Mouse (Mus musculus): ENCODE measurements around the gene Nrgn. TPM values are rescaled to one million over a fixed set of nuclear protein-coding genes. Genes with fewer than 3 reads are reported as not detected.

Nrgn gene
- polyA plus RNA-seq, 1 experiment: 7.8 TPM

GRCm38 (mm10) chr9:37537658-37538250 lies 14.9 kb downstream of the Nrgn start:
- WGBS: 82% methylated on average over 5 of the region's 5 CpGs
- no peaks in the 10 kb centered on the region for H3K27me3 ChIP-seq (ENCODE audit: control insufficient read depth, insufficient read depth, low read length)
- TF ChIP-seq POLR2A (IDR thresholded peaks at IDR 0.05; ENCODE audit: low read depth, low read length) (no peak), CTCF (IDR thresholded peaks at IDR 0.05; ENCODE audit: extremely low read depth, insufficient read length, insufficient replicate concordance, low read depth, low read length) (no peak)

GRCm38 (mm10) chr9:37536851-37537250 lies 15.9 kb downstream of the Nrgn start:
- Histone ChIP-seq H3K4me1 (ENCODE audit: control insufficient read depth, insufficient read depth, insufficient read length, low read length) (no peaks in the 10 kb centered on the region), H3K36me3 (ENCODE audit: control insufficient read depth, insufficient read depth, low read length) (no peaks in the 10 kb centered on the region), H3K27me3 (ENCODE audit: control insufficient read depth, insufficient read depth, low read length) (no peaks in the 10 kb centered on the region), H3K4me3 (ENCODE audit: low read depth, low read length) (no peak overlapping the region), H3K27ac (ENCODE audit: insufficient read depth, low read depth, low read length) (no peak overlapping the region)
- 85% methylated on average over 4 of the region's 4 CpGs for WGBS
- no peak for TF ChIP-seq POLR2A (IDR thresholded peaks at IDR 0.05; ENCODE audit: low read depth, low read length)
- TF ChIP-seq CTCF (IDR thresholded peaks at IDR 0.05; ENCODE audit: extremely low read depth, insufficient read length, insufficient replicate concordance, low read depth, low read length): no peak

More at GRCm38 (mm10) chr9:37537658-37538250, 14.9 kb downstream of the Nrgn start:
- Histone ChIP-seq H3K27ac (ENCODE audit: insufficient read depth, low read depth, low read length) (no peak overlapping the region), H3K36me3 (ENCODE audit: control insufficient read depth, insufficient read depth, low read length) (no peaks in the 10 kb centered on the region), H3K4me3 (ENCODE audit: low read depth, low read length) (no peak overlapping the region), H3K4me1 (ENCODE audit: control insufficient read depth, insufficient read depth, insufficient read length, low read length) (no peaks in the 10 kb centered on the region)

- H3K36me3 ChIP-seq (ENCODE audit: control insufficient read depth, insufficient read depth, low read length): no peaks in the 10 kb centered on the region
- H3K27ac ChIP-seq (ENCODE audit: insufficient read depth, low read depth, low read length): peak overlapping the region; percentile 51
- peaks cover 8% of the 10 kb centered on the region for H3K4me1 ChIP-seq (ENCODE audit: control insufficient read depth, insufficient read depth, insufficient read length, low read length)
- H3K27me3 ChIP-seq (ENCODE audit: control insufficient read depth, insufficient read depth, low read length): 0 out of 2 replicates have a peak, but pooled peaks cover 3% of the 10 kb centered on the region
- TF ChIP-seq POLR2A (IDR thresholded peaks at IDR 0.05; ENCODE audit: low read depth, low read length) (no peak; the same call in 1 of the 2 replicates), CTCF (IDR thresholded peaks at IDR 0.05; ENCODE audit: extremely low read depth, insufficient read length, insufficient replicate concordance, low read depth, low read length) (peak; percentile 53; the same call in 1 of the 2 replicates)
- 3% methylated on average over 31 of the region's 31 CpGs for WGBS
- peak overlapping the region; percentile 59 for H3K4me3 ChIP-seq (ENCODE audit: low read depth, low read length)
Observed at GRCm38 (mm10) chr9:37530888-37531705, 21.6 kb downstream of the Nrgn start.

- H3K27ac ChIP-seq (ENCODE audit: insufficient read depth, low read depth, low read length): peak overlapping the region; percentile 51
- peaks cover 8% of the 10 kb centered on the region for H3K4me1 ChIP-seq (ENCODE audit: control insufficient read depth, insufficient read depth, insufficient read length, low read length)
- WGBS: 2% methylated on average over 32 of the region's 32 CpGs
- H3K36me3 ChIP-seq (ENCODE audit: control insufficient read depth, insufficient read depth, low read length): no peaks in the 10 kb centered on the region
- H3K4me3 ChIP-seq (ENCODE audit: low read depth, low read length): peak overlapping the region; percentile 59
- H3K27me3 ChIP-seq (ENCODE audit: control insufficient read depth, insufficient read depth, low read length): 0 out of 2 replicates have a peak, but pooled peaks cover 3% of the 10 kb centered on the region
- peak; percentile 22; the same call in 1 of the 2 replicates for TF ChIP-seq POLR2A (IDR thresholded peaks at IDR 0.05; ENCODE audit: low read depth, low read length)
- peak; percentile 44; the same call in 1 of the 2 replicates for TF ChIP-seq CTCF (IDR thresholded peaks at IDR 0.05; ENCODE audit: extremely low read depth, insufficient read length, insufficient replicate concordance, low read depth, low read length)
Observed at GRCm38 (mm10) chr9:37530031-37530887, 22.4 kb downstream of the Nrgn start.

- WGBS: 65% methylated on average over 9 of the region's 9 CpGs
- 0 out of 2 replicates have a peak, but pooled peaks cover 3% of the 10 kb centered on the region for H3K27me3 ChIP-seq (ENCODE audit: control insufficient read depth, insufficient read depth, low read length)
Observed at GRCm38 (mm10) chr9:37528225-37528970, 24.3 kb downstream of the Nrgn start.

More at GRCm38 (mm10) chr9:37528225-37528970, 24.3 kb downstream of the Nrgn start:
- Histone ChIP-seq H3K4me3 (ENCODE audit: low read depth, low read length) (peak overlapping the region; percentile 61), H3K4me1 (ENCODE audit: control insufficient read depth, insufficient read depth, insufficient read length, low read length) (peaks cover 8% of the 10 kb centered on the region), H3K27ac (ENCODE audit: insufficient read depth, low read depth, low read length) (peak overlapping the region; percentile 73), H3K36me3 (ENCODE audit: control insufficient read depth, insufficient read depth, low read length) (0 out of 2 replicates have a peak, but pooled peaks cover 1% of the 10 kb centered on the region)
- TF ChIP-seq POLR2A (IDR thresholded peaks at IDR 0.05; ENCODE audit: low read depth, low read length) (no peak), CTCF (IDR thresholded peaks at IDR 0.05; ENCODE audit: extremely low read depth, insufficient read length, insufficient replicate concordance, low read depth, low read length) (no peak)

Measured in small intestine, adult 2 months (tissue).